Mouse (Mus musculus) heart, embryonic 11.5 days (tissue): ENCODE measurements around the gene Akap13. TPM values are rescaled to one million over a fixed set of nuclear protein-coding genes. Genes with fewer than 3 reads are reported as not detected.
A peak's percentile ranks its signal among the peaks of the same experiment; 100 is the strongest.

Experiments
- ATAC-seq: fragments of 200-750 bp; cut with Nextera tagmentation; replicated peaks from 2 replicates; pipeline ENCODE4 v1.8.0; 2017; ENCODE audit warnings: moderate library complexity; ENCODE audit not compliant: insufficient number of reproducible peaks, low FRiP score, low TSS enrichment
- H3K27ac ChIP-seq: fragments of 300-500 bp; sonication (generic); 2 replicates; pipeline ENCODE4 v1.5.1; 2014; ENCODE audit warnings: mild to moderate bottlenecking, low read depth, low read length
- H3K27me3 ChIP-seq: fragments of 300-500 bp; sonication (generic); 2 replicates; pipeline ENCODE4 v1.6.1; 2014; ENCODE audit warnings: mild to moderate bottlenecking, low read length, mixed read lengths; ENCODE audit not compliant: control insufficient read depth, insufficient read depth
- H3K36me3 ChIP-seq: fragments of 300-500 bp; sonication (generic); 2 replicates; pipeline ENCODE4 v1.6.1; 2014; ENCODE audit warnings: mild to moderate bottlenecking, low read length, moderate library complexity, mixed read lengths; ENCODE audit not compliant: control insufficient read depth, insufficient read depth
- H3K4me1 ChIP-seq: fragments of 300-500 bp; sonication (generic); 2 replicates; pipeline ENCODE4 v1.6.1; 2014; ENCODE audit warnings: low read length; ENCODE audit not compliant: control insufficient read depth, insufficient read depth
- H3K4me2 ChIP-seq: fragments of 300-500 bp; sonication (generic); 2 replicates; pipeline ENCODE4 v1.6.1; 2014; ENCODE audit warnings: mild to moderate bottlenecking, moderate library complexity
- H3K4me3 ChIP-seq: fragments of 300-500 bp; sonication (generic); 2 replicates; pipeline ENCODE4 v1.5.1; 2014; ENCODE audit warnings: low read depth, low read length
- H3K9ac ChIP-seq: fragments of 300-500 bp; sonication (generic); 2 replicates; pipeline ENCODE4 v1.6.1; 2014; ENCODE audit warnings: mild to moderate bottlenecking, low read depth, low read length, moderate library complexity
- H3K9me3 ChIP-seq: fragments of 300-500 bp; sonication (generic); replicated peaks from 2 replicates; pipeline ENCODE4 v1.6.1; 2016; ENCODE audit warnings: low read length; ENCODE audit not compliant: control insufficient read depth
- WGBS: fragments of 180-500 bp; shearing (Covaris S2); extraction: QIAGEN DNeasy Blood & Tissue Kit; methylation state at CpG from one replicate; pipeline ENCODE4 v1.1.7; 2014; ENCODE audit not compliant: insufficient replicate concordance; 5-methylcytosine and 5-hydroxymethylcytosine counted together
- polyA plus RNA-seq: library from polyadenylated mRNA; unstranded; fragments of >200 nt; fragmentation: Nextera tagmentation; extraction: Ambion mirVana; gene quantifications from 2 replicates; pipeline ENCODE4 v1.2.1, GENCODE M21; 2014

Gene Akap13
- polyA plus RNA-seq, 1 experiment from 2014 or later, result 68.1 TPM

GRCm38 (mm10) chr7:75724012-75724411 is 268.7 kb downstream of the Akap13 start:
- Histone ChIP-seq H3K27ac (no peak overlapping the region), H3K4me1 (no peaks in the 10 kb centered on the region), H3K27me3 (no peaks in the 10 kb centered on the region), H3K9ac (no peak overlapping the region), H3K4me2 (no peak overlapping the region), H3K36me3 (peaks cover 27% of the 10 kb centered on the region), H3K4me3 (no peak overlapping the region), H3K9me3 (no peaks in the 10 kb centered on the region)
- 89% methylated on average over 1 of the region's 1 CpGs for WGBS
- ATAC-seq, result no peak

DNA sequence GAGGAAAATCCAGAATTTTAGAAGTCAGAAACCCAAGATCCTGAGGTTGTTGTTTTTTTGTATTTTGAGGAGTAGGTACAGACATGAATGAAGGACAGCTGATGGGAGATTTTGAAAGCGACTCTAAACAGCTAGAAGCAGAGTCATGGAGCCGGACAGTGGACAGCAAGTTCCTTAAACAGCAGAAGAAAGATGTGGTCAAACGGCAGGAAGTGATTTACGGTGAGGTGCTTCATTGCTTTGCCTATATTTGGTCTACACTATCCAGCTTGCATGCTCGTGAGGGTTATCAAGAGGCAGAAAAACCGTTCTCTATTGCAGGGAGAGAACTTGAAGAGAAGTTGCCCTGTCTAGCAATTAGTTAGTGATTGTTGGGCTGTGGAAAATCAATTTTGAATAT is 270.6 kb downstream of the Akap13 start:
- Histone ChIP-seq H3K27ac (no peak overlapping the region), H3K36me3 (peaks cover 31% of the 10 kb centered on the region), H3K4me3 (no peak overlapping the region), H3K9me3 (no peaks in the 10 kb centered on the region), H3K27me3 (no peaks in the 10 kb centered on the region), H3K4me2 (no peak overlapping the region), H3K4me1 (no peaks in the 10 kb centered on the region), H3K9ac (no peak overlapping the region)
- ATAC-seq, result no peak
- 89% methylated on average over 6 of the region's 6 CpGs for WGBS

GRCm38 (mm10) chr7:75726867-75727266 is 271.5 kb downstream of the Akap13 start:
- Histone ChIP-seq H3K9ac (no peak overlapping the region), H3K4me2 (no peak overlapping the region), H3K36me3 (peaks cover 35% of the 10 kb centered on the region), H3K27me3 (no peaks in the 10 kb centered on the region), H3K9me3 (no peaks in the 10 kb centered on the region), H3K4me1 (no peaks in the 10 kb centered on the region), H3K4me3 (no peak overlapping the region), H3K27ac (no peak overlapping the region)
- WGBS, result 93% methylated on average over 9 of the region's 9 CpGs
- no peak for ATAC-seq

DNA sequence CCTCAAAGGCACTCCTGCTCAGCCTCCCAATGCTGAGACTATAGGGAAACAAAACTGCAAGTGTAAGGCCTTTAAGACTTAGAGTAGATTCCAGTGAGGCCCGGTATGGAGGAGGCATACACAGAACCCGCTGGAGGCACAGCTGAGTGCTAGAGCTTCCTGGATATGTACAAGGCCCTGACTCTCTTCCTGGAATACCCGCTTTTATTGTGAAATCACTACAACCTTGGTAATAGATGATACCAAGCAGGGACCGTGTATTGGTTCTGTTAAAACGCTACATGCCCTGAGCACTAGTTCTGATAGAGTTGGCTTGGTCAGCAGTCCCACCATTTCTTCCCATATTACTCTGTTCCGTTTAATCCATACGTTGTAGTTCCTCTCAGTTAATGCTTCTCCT is 274.3 kb downstream of the Akap13 start:
- WGBS, result 93% methylated on average over 7 of the region's 7 CpGs
- no peak overlapping the region for H3K9ac ChIP-seq
- no peak overlapping the region for H3K4me2 ChIP-seq
- no peaks in the 10 kb centered on the region for H3K9me3 ChIP-seq
- no peak for ATAC-seq
- no peaks in the 10 kb centered on the region for H3K27me3 ChIP-seq
- no peak overlapping the region for H3K4me3 ChIP-seq
- no peaks in the 10 kb centered on the region for H3K4me1 ChIP-seq
- H3K27ac ChIP-seq, result no peak overlapping the region
- peaks cover 31% of the 10 kb centered on the region for H3K36me3 ChIP-seq

- H3K4me2 ChIP-seq, result no peak overlapping the region
- peaks cover 31% of the 10 kb centered on the region for H3K36me3 ChIP-seq
- H3K4me1 ChIP-seq, result no peaks in the 10 kb centered on the region
- H3K4me3 ChIP-seq, result no peak overlapping the region
- 91% methylated on average over 12 of the region's 12 CpGs for WGBS
- no peaks in the 10 kb centered on the region for H3K27me3 ChIP-seq
- no peak overlapping the region for H3K9ac ChIP-seq
- no peak overlapping the region for H3K27ac ChIP-seq
- no peak for ATAC-seq
- H3K9me3 ChIP-seq, result no peaks in the 10 kb centered on the region
Observed at GRCm38 (mm10) chr7:75730216-75730615, 274.9 kb downstream of the Akap13 start.

DNA sequence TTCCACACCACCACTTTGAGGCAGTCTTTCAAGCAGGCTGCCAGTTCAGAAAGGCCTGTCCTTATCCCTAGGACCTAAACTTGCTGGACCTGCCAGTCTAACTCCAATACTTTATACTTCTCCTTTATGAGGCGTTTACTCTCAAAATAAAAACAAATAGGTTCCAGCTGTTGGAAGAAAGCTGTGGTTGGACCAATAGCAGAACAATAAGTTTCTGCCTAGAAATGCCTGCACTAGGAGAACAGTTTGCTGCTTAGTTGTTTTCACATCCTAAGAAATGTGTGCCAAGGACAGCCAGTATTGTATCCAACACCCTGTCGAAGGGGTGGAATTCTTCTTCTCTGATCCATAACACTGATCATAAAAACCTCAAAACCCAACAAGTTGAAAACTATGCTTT is 276.6 kb downstream of the Akap13 start:
- no peak overlapping the region for H3K4me3 ChIP-seq
- 89% methylated on average over 2 of the region's 2 CpGs for WGBS

GRCm38 (mm10) chr7:75733166-75733565 is 277.8 kb downstream of the Akap13 start:
- Histone ChIP-seq H3K27me3 (no peaks in the 10 kb centered on the region), H3K36me3 (peaks cover 34% of the 10 kb centered on the region), H3K27ac (no peak overlapping the region), H3K4me2 (no peak overlapping the region), H3K9ac (no peak overlapping the region), H3K9me3 (no peaks in the 10 kb centered on the region), H3K4me1 (no peaks in the 10 kb centered on the region), H3K4me3 (no peak overlapping the region)
- WGBS, result 80% methylated on average over 2 of the region's 2 CpGs
- ATAC-seq, result no peak

More for the DNA sequence above, 276.6 kb downstream of the Akap13 start:
- Histone ChIP-seq H3K4me1 (no peaks in the 10 kb centered on the region), H3K27me3 (no peaks in the 10 kb centered on the region), H3K27ac (no peak overlapping the region), H3K9me3 (no peaks in the 10 kb centered on the region), H3K36me3 (peaks cover 30% of the 10 kb centered on the region), H3K9ac (no peak overlapping the region), H3K4me2 (no peak overlapping the region)
- no peak for ATAC-seq

DNA sequence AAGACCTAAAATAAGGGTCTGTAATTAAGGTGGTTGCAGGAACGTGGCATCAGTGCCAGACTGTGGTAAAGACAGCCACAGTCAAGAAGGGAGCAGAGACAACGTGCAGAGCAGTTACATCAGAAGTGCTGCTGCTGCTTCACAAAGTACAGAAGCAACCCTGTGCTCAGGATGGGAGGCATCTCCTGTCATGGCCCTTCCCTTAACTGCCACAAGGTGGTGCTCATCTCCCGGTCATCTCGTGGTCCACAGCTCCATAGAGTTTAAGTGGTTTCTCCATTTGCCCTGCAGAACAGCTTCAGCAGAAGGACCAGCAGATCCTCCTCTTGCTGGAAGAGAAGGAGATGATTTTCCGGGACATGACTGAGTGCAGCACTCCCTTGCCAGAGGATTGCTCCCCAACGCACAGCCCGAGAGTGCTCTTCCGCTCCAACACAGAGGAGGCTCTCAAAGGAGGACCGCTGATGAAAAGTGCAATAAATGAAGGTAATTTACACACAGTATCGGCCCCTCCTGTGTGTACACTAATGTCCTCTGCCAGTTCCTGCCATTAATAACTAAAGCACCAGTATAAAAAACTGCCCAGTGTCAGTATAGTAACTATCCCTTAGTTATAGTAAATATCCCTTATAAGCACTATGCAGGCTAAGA is 283.9 kb downstream of the Akap13 start:
- Histone ChIP-seq H3K27ac (no peak overlapping the region), H3K27me3 (no peaks in the 10 kb centered on the region), H3K4me3 (no peak overlapping the region), H3K4me1 (no peaks in the 10 kb centered on the region), H3K36me3 (peaks cover 38% of the 10 kb centered on the region), H3K4me2 (no peak overlapping the region), H3K9ac (no peak overlapping the region), H3K9me3 (no peaks in the 10 kb centered on the region)
- peak; percentile 55; the same call in 1 of the 2 replicates for ATAC-seq
- WGBS, result 53% methylated on average over 10 of the region's 10 CpGs

GRCm38 (mm10) chr7:75744528-75744927 is 289.2 kb downstream of the Akap13 start:
- no peak overlapping the region for H3K27ac ChIP-seq
- no peaks in the 10 kb centered on the region for H3K9me3 ChIP-seq
- peaks cover 20% of the 10 kb centered on the region; the same call in 1 of the 2 replicates for H3K4me1 ChIP-seq
- no peak for ATAC-seq
- no peak overlapping the region for H3K4me3 ChIP-seq
- peaks cover 43% of the 10 kb centered on the region for H3K36me3 ChIP-seq
- no peak overlapping the region for H3K4me2 ChIP-seq
- no peak overlapping the region for H3K9ac ChIP-seq
- 73% methylated on average over 2 of the region's 2 CpGs for WGBS
- no peaks in the 10 kb centered on the region for H3K27me3 ChIP-seq
